Mouse (Mus musculus) thymus, postnatal 0 days (tissue): ENCODE measurements around the gene Capzb. TPM values are rescaled to one million over a fixed set of nuclear protein-coding genes. Genes with fewer than 3 reads are reported as not detected.

Experiments
- DNase-seq: peaks from one replicate; pipeline ENCODE4 v3.0.0-alpha.2; 2015; ENCODE audit warnings: low spot score
- polyA plus RNA-seq: library from polyadenylated mRNA; unstranded; fragments of >200 nt; fragmentation: Nextera tagmentation; extraction: Ambion mirVana; gene quantifications from 2 replicates; pipeline ENCODE4 v1.2.1, GENCODE M21; 2015

The Capzb gene
- polyA plus RNA-seq, 1 experiment from 2014 or later: 415 TPM

DNA sequence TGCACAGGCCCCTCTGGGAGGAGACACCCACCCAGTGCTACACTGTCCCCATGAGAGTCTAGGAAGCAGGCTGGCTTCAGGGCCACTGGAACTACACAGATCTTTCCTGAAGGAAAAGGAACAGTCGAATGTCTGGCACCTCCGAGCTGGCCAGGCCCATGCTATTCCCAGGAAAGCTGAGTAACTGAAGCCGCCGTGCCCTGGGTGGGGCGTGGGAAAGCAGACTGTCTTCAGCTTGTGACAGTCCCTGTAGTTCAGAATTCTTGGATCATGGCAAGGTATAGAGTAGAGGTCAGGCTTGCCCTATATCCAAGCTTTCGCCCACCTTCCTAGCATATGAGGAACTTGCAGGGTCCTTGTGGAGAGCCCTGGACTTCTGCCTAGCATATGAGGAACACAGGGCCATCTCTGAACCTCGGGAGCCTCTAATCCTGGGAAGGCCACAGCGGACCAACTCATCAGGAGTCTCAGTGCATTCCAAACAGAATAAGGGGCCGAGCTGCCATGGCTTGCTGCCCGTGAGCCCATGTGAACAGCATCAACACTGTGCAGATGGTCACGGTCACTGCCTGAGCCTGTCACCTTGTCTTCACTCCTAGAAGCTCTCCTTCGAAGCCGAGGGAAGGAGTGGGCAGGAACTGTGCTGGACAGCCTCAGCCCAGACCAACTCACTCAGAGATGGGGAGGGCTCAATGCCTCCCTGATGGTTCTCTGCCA, 73.2 kb downstream of the Capzb start:
- no peak for DNase-seq

- DNase-seq: no peak
Measured at GRCm38 (mm10) chr4:139266500-139266865, 73.8 kb downstream of the Capzb start.

- DNase-seq: no peak
Measured at GRCm38 (mm10) chr4:139267335-139267734, 74.6 kb downstream of the Capzb start.

DNA sequence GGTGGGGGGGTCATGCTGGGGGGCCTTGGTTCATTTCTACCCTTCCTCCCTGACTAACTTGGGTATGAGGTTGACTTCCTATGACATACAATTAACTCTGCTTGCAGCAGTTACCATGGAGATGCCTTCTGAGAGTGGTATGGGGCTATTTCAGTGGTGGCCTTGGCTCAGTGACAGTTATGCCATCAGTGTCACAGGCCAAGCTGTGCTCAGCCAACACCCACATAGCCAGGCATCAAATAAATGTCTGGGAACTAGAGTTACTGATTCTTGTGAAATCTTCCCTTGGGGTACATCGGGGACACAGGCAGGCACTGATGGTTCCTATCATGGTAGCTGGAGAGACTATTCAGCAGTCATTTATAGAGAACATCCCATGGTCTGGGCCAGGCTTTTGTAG, 75.5 kb downstream of the Capzb start:
- DNase-seq: no peak

DNA sequence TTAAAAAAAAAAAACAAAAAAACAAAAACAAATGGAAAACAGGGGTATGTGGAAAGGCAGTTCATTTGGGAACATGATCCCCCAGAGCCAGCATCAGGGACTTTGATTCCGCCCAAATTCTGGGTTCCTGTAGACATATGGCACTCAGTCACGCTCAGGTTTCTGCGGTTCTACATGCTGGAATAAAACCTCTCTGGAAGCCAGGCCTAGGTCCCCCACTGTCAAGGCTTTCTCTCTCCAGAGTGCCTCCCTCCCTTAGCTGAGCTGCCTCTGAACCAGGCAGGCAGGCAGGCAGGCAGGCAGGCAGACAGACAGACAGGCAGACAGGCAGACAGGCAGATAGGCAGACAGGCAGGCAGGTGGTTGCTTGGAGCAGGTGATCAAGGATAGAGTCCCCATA, 77.5 kb downstream of the Capzb start:
- DNase-seq: no peak

DNA sequence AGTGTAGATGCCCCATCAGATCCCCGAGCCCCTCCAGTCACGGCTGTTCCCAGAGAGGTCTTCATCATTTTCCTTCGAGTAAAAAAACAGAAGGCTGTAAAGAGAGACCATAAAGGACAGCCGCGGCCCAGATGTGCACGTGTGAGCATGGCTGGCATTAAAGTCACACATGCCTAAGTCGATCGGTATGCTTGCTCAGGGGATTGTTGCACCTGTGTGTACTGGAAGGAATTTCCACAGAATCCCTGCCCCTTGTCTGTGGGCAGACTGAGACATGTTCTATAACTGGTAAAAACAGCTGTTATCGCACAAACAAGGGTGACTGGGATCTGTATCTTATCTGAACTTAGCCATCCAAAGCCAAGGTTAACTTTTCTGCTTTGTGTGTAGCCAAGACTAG, 78.9 kb downstream of the Capzb start:
- DNase-seq: no peak

DNA sequence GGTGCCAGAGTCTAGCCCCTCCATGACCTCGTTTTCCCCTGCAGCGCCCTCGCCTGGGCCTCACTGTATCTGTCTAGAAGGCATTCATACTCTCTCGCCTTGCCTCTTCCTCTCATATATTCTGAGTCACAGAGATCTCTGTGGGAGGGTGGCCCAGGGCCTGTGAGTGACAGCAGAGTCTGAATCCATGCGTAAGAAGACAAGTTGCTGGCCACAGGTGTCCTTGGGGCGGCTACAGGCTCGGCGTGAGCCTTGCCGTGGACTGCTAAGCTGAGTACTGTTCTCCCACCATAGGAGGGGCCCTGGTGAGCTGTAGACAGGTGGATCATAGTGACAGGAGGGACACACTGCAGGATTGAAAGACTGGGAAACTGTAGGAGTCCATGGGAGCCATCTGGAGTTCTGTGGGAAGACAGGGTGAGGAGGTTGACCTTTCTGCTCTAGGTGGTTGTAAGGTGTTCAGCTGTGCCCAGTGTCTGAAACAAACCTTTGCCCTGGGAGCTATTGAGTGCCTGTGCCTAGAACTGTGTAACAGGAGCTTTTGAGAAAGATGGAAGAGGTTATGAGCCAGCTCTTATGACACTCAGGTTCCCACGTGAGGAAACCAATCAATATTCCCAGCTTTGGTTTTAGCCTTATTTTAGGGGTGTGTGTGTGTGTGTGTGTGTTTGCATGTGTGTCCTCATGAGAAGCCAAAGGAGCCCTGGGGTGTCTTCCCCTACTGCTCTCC, 80.4 kb downstream of the Capzb start:
- no peak for DNase-seq

GRCm38 (mm10) chr4:139274573-139274972, 81.9 kb downstream of the Capzb start:
- DNase-seq: no peak

GRCm38 (mm10) chr4:139276411-139276810, 83.7 kb downstream of the Capzb start:
- DNase-seq: no peak

GRCm38 (mm10) chr4:139280530-139280929, 87.8 kb downstream of the Capzb start:
- DNase-seq: no peak

DNA sequence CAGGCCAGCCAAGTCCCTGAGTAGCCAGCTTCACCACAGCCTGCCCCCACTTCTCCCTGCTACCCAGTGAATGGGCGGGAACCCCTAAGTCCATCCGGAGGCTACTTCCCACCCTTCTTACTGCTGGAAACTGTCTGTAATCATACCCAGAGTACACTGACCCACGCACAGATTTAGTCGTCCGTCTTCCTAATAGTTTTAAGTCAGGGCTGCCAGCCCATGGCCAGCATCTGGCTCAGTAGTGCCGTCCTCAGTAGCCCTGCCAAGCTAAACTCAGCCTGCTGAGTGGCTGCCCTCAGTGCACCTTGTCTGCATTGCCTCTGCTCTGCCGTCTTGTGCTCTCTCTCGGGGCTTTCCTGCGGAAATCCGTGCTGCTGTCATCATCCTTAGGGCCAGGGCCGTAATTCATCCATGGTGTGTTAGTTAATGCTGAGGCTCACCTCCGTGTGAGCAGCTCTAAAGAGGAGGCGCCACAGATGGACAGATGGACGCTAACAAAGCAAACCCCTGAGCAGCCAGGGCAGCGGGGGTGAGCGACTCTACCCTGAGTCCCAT, 89.2 kb downstream of the Capzb start:
- DNase-seq: no peak

DNA sequence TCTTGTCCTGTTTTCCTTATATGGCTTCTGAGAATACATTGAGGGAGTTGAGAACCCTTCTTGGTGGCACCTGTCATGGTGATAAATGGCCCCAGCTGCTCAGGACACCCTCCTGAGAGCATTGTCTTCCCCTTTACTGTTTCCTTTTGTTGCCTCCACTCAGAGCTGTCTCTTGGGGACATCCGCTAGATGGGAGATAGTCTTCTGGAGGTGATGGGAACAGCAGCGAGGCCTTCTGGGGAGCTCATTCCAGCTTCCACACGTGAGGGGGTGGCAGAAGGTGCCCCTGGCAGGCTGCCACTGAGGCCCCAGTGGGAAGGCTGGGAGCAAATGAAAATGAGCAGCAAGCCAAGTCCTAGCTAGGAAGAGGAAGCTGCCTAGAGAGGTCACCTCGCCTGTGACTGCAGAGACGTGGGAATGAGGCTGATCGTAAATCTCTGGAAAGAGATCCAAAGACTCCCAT, 90.3 kb downstream of the Capzb start:
- DNase-seq: no peak

DNA sequence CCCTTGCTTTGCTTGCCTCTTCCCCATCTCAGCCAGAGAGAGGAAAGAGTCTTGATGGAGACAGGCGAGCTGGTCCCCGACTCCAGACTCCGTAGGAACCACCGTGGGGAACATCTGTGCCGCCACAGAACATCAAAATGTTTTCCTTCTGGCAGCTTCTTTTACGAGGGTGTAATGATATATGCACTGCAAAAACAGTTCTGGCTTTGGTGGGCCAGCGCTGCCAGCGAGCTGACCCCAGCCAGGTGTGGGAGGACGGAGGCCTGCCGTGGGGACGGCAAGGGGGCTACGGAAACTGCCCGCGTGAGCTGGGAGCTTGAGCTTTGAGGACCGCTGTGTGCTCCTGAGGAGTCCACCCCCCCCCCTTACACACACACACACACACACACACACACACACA, 92.2 kb downstream of the Capzb start:
- DNase-seq: no peak

- DNase-seq: no peak
Measured at GRCm38 (mm10) chr4:139286234-139286633, 93.5 kb downstream of the Capzb start.

DNA sequence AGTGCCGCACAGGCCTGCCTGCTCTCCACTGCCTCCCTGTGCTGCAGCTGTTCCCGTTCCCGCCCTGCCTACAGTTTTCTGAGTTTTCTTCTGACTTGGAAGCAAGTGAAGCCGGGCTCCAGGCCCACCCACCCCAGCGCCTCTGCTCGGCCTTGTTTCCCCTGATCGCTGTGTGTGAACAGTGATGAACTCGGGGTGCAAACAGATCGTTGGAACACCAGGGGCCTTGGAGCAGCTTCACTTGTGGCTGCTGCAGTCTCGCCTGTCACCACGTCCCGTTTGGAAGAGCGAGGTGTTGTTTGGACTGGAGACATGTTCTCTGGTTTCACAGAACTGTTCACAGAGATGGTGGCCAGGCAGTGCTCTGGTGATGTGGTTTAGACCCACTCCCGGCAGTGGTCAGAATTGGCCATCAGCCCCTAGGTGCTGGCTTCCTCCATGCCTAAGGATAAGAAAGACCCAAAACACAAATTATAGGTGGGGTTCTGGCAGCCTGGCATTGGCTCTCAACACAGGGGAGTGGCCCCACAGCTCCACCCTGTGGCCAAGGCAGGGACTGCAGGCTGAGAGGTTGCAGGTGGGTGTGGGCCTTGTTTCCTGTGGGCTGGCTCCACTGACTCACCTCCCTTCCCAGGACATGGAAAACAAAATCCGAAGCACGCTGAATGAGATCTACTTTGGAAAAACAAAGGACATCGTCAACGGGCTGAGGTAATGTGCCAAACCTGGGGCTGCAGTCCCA, 94.6 kb downstream of the Capzb start:
- peak; percentile 76 for DNase-seq

DNA sequence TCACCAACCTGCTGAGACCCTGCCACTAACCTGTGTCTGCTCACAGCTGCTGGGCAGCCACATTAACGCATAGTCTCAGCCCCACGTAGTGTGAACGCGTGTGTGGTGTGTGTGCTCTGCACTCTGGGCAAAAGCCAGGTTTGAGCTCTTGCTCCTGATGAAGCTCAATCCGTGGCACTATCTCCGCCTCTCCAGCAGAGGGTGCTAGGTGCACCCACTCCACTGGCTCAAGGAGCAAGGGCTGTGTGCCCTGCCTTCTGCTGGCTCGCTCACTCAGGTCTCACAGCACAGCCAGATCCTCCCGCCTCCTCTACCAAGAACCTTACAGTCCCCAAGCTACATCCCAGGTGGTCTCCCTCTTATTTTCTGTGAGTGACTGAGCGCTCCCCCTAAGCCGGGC, 96.3 kb downstream of the Capzb start:
- peak; percentile 41 for DNase-seq

DNA sequence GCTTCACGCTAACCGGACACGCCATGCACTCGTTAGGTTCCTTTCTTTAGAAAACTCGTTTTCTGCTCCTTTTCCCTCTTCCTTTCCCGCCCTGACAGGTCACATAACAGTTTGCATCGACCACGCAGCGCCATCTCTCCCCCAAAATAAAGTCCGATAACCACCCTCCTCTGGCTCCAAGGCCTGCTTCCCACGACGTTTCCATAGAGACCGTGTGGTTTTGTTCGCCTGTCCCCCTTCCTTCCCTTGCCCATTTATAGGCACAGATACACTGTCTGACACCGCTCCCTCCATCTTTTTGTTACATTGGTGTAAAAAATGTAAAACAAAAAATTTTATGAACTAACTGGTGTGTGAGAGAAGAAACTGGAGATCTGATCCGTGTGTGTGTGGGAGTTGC, 98.4 kb downstream of the Capzb start:
- no peak for DNase-seq

GRCm38 (mm10) chr4:139292038-139292437, 99.3 kb downstream of the Capzb start:
- DNase-seq: no peak

DNA sequence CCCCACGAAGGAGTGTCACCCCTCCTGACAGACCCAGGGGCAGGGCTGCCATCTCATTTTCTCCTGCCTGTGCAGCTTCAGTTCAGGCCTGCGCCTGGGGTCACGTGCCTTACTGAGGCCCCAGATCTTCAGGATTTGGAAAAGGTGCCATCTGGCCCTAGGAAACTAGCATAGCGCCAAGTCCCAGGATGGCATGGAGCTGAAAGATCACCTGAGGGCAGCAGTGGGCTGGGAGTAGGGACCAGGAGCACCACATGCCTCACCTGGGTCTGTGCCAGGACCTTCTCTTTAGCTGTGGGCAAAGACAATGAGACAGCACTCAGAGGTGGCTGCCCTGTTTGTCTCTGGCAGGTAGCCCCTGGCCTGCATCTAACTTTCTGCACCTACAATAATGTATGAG, 104.9 kb downstream of the Capzb start:
- DNase-seq: no peak

DNA sequence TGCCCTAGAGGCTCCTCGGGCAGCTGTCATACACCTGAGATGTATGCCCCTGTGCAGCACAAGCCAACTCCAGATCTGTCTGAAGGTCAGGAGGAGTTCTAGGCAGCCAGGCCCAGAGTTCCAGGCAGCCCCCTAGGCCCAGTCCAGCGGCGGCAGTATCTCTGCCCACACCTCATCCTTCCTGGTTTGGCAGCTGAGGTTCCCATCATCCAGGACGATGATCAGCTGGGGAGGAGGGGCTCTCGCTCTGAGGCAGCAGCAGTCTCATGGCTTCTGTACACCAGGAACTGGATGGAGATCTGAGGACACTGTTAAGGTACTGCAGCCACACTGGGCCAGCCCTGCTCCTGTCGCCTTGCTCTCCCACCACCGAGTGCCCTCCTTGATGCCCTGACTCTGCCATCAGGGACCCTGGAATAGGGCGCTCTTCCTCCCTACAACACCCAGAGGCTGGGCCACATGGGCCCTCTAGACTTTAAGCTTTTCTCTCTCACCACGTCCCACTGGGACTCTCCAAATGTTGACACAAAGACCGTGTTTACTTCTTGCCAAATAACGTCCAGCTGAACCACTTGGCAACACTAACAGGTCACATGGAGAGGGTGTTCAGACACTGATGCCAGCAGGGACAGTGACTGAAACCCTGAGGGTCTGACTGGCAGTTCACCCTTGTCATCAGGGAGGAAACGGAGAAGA, 106.1 kb downstream of the Capzb start:
- DNase-seq: no peak

DNA sequence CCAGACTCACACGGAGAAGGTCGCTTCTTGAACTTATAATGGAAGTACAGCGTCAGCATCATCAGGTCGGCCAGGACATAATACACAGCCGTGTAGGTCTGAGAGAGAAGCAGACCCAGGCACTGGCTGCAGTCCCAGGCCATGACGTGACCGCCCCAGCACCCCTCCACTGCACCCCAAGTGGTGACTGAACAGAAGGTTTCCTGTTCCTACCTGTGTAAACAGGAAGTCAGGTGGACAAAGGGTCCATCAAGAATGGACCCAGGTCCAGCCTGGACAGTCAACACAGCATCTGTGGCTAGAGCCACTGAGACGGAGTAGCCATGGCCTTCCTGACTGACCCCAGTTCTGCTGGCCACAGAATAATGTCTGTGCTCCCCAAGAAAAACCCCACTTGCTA, 109.1 kb downstream of the Capzb start:
- DNase-seq: no peak
